Mouse (Mus musculus) liver, embryonic 14.5 days (tissue): ENCODE data around the gene Elmsan1. TPM values are rescaled to one million over a fixed set of nuclear protein-coding genes. Genes with fewer than 3 reads are reported as not detected.

Experiments
- ATAC-seq: fragments of 200-750 bp; cut with Nextera tagmentation; 2 replicates; pipeline ENCODE4 v1.8.0; 2017; ENCODE audit warnings: moderate number of reproducible peaks, mild to moderate bottlenecking, moderate library complexity; ENCODE audit not compliant: insufficient read depth
- DNase-seq, 3 experiments: peaks; one replicate each; pipeline ENCODE4 v3.0.0-alpha.2; 2012 to 2013; ENCODE audit warnings: low read depth in 3 of 3, low spot score in 3 of 3
- H3K27ac ChIP-seq: fragments of 300-500 bp; sonication (generic); 2 replicates; pipeline ENCODE4 v1.5.1; 2014; ENCODE audit warnings: moderate library complexity, mild to moderate bottlenecking, control low read depth, inconsistent platforms
- H3K27me3 ChIP-seq: fragments of 300-500 bp; sonication (generic); 2 replicates; pipeline ENCODE4 v1.6.1; 2014; ENCODE audit warnings: mild to moderate bottlenecking, low read length, moderate library complexity; ENCODE audit not compliant: control insufficient read depth, insufficient read depth
- H3K36me3 ChIP-seq: fragments of 300-500 bp; sonication (generic); replicated peaks from 2 replicates; pipeline ENCODE4 v1.6.1; 2014; ENCODE audit warnings: low read depth; ENCODE audit not compliant: control insufficient read depth, insufficient read depth
- H3K4me1 ChIP-seq, 2 experiments: fragments of 200-500 bp in 1 of 2; fragments of 300-500 bp in 1 of 2; sonication (generic) in 1 of 2; replicated peaks; 2 replicates each; pipeline ENCODE4 v1.6.1; 2012 to 2014; ENCODE audit warnings: antibody characterized with exemption in 1 of 2, inconsistent platforms in 1 of 2, low read length in 1 of 2; ENCODE audit not compliant: control insufficient read depth in 2 of 2, insufficient read depth in 2 of 2
- H3K4me2 ChIP-seq: fragments of 300-500 bp; sonication (generic); 2 replicates; pipeline ENCODE4 v1.6.1; 2014; ENCODE audit warnings: low read depth, mild to moderate bottlenecking, control low read depth, moderate library complexity
- H3K4me3 ChIP-seq, 2 experiments: fragments of 200-500 bp in 1 of 2; fragments of 300-500 bp in 1 of 2; sonication (generic) in 1 of 2; 2 replicates each; pipeline ENCODE4 v1.5.1; 2012 to 2014; ENCODE audit warnings: low read depth in 2 of 2, low read length in 2 of 2, mild to moderate bottlenecking in 2 of 2, control low read depth in 1 of 2, inconsistent platforms in 1 of 2, moderate library complexity in 1 of 2; ENCODE audit not compliant: insufficient read depth in 1 of 2
- H3K9ac ChIP-seq: fragments of 300-500 bp; sonication (generic); replicated peaks from 2 replicates; pipeline ENCODE4 v1.6.1; 2014; ENCODE audit warnings: mild to moderate bottlenecking, control low read depth, moderate library complexity
- H3K9me3 ChIP-seq: fragments of 300-500 bp; sonication (generic); 2 replicates; pipeline ENCODE4 v1.6.1; 2016; ENCODE audit warnings: low read length, mixed read lengths; ENCODE audit not compliant: control insufficient read depth
- CTCF ChIP-seq: IDR thresholded peaks from 2 replicates; pipeline ENCODE4 v1.5.1; 2016; ENCODE audit warnings: antibody characterized with exemption, low read depth, control low read depth
- EP300 ChIP-seq: IDR thresholded peaks from 2 replicates; pipeline ENCODE4 v1.6.1; 2016; ENCODE audit warnings: antibody characterized with exemption, low read depth
- WGBS: fragments of 180-500 bp; shearing (Covaris S2); extraction: QIAGEN DNeasy Blood & Tissue Kit; methylation state at CpG from one replicate; pipeline ENCODE4 v1.1.7; 2014; ENCODE audit not compliant: insufficient replicate concordance; 5-methylcytosine and 5-hydroxymethylcytosine counted together
- polyA plus RNA-seq, 2 experiments: library from polyadenylated mRNA; depleted of rRNA in 1 of 2; stranded (reverse) in 1 of 2; unstranded in 1 of 2; fragments of >200 nt; fragmentation: Nextera tagmentation in 1 of 2; extraction: Ambion mirVana in 1 of 2; gene quantifications; 2 replicates each; pipeline versions ENCODE4 v1.2.1 to v1.2.3; 2012 to 2014

Elmsan1 gene
- polyA plus RNA-seq, 2 experiments: 4.3 to 4.5 TPM

GRCm38 (mm10) chr12:84184979-84185378 is 33.7 kb downstream of the Elmsan1 start:
- no peak overlapping the region for H3K4me2 ChIP-seq
- DNase-seq (no peak), ATAC-seq (no peak)
- no peaks in the 10 kb centered on the region for H3K27me3 ChIP-seq
- no peak overlapping the region for H3K4me3 ChIP-seq
- H3K36me3 ChIP-seq: peaks cover 7% of the 10 kb centered on the region
- H3K9ac ChIP-seq: no peak overlapping the region
- TF ChIP-seq CTCF (no peak), EP300 (no peak)
- peaks cover 35 to 42% of the 10 kb centered on the region in 2 experiments for H3K4me1 ChIP-seq
- WGBS: 90% methylated on average over 5 of the region's 5 CpGs
- H3K27ac ChIP-seq: no peak overlapping the region
- H3K9me3 ChIP-seq: no peaks in the 10 kb centered on the region

GRCm38 (mm10) chr12:84181999-84182398 is 36.7 kb downstream of the Elmsan1 start:
- peaks cover 6% of the 10 kb centered on the region for H3K36me3 ChIP-seq
- 75% methylated on average over 6 of the region's 6 CpGs for WGBS
- no peaks in the 10 kb centered on the region for H3K9me3 ChIP-seq
- H3K4me2 ChIP-seq: no peak overlapping the region
- H3K4me1 ChIP-seq: peaks cover 53 to 57% of the 10 kb centered on the region in 2 experiments
- DNase-seq: no peak
- no peak overlapping the region for H3K4me3 ChIP-seq
- no peaks in the 10 kb centered on the region for H3K27me3 ChIP-seq
- no peak overlapping the region; the same call in 1 of the 2 replicates for H3K9ac ChIP-seq
- TF ChIP-seq EP300: no peak
- no peak for TF ChIP-seq CTCF
- no peak for ATAC-seq
- no peak overlapping the region for H3K27ac ChIP-seq

GRCm38 (mm10) chr12:84180701-84181435 is 37.8 kb downstream of the Elmsan1 start:
- Histone ChIP-seq H3K27me3 (no peaks in the 10 kb centered on the region), H3K9ac (peak overlapping the region; percentile 42), H3K36me3 (peaks cover 3% of the 10 kb centered on the region), H3K4me1 (peaks cover 64 to 65% of the 10 kb centered on the region in 2 experiments), H3K9me3 (no peaks in the 10 kb centered on the region), H3K27ac (peak overlapping the region; percentile 55), H3K4me3 (no peak overlapping the region), H3K4me2 (peak overlapping the region; percentile 39)
- 8% methylated on average over 8 of the region's 8 CpGs for WGBS
- no peak for DNase-seq
- TF ChIP-seq CTCF (no peak), EP300 (no peak)
- peak; percentile 60 for ATAC-seq

- Histone ChIP-seq H3K4me2 (no peak overlapping the region; the same call in 1 of the 2 replicates), H3K9ac (no peak overlapping the region), H3K4me1 (peaks cover 69 to 70% of the 10 kb centered on the region in 2 experiments), H3K27me3 (no peaks in the 10 kb centered on the region), H3K27ac (peak overlapping the region; percentile 55), H3K9me3 (no peaks in the 10 kb centered on the region), H3K4me3 (no peak overlapping the region), H3K36me3 (peaks cover 3% of the 10 kb centered on the region)
- TF ChIP-seq EP300 (no peak), CTCF (no peak)
- 76% methylated on average over 3 of the region's 3 CpGs for WGBS
- DNase-seq: no peak
- no peak for ATAC-seq
Observed at GRCm38 (mm10) chr12:84180090-84180489, 38.6 kb downstream of the Elmsan1 start.

- no peak for ATAC-seq
- no peaks in the 10 kb centered on the region for H3K9me3 ChIP-seq
- no peaks in the 10 kb centered on the region for H3K27me3 ChIP-seq
- no peak for TF ChIP-seq EP300
- no peak for TF ChIP-seq CTCF
- DNase-seq: no peak
- peak overlapping the region; percentile 35; the same call in 1 of the 2 replicates for H3K9ac ChIP-seq
- H3K36me3 ChIP-seq: peaks cover 4% of the 10 kb centered on the region
- H3K4me3 ChIP-seq: no peak overlapping the region
- H3K27ac ChIP-seq: peak overlapping the region; percentile 98
- H3K4me1 ChIP-seq: peaks cover 79 to 80% of the 10 kb centered on the region in 2 experiments
- peak overlapping the region; percentile 3; the same call in 1 of the 2 replicates for H3K4me2 ChIP-seq
- WGBS: 51% methylated on average over 10 of the region's 10 CpGs
Observed at GRCm38 (mm10) chr12:84178652-84179445, 39.8 kb downstream of the Elmsan1 start.
